Mouse (Mus musculus) G1E (cell line): ENCODE results near the gene Tbxas1. TPM values are rescaled to one million over a fixed set of nuclear protein-coding genes. Genes with fewer than 3 reads are reported as not detected.

Experiments
- ATAC-seq: 2 replicates; pipeline ENCODE4 v1.8.0; 2016; ENCODE audit warnings: mild to moderate bottlenecking; ENCODE audit not compliant: insufficient number of reproducible peaks, poor library complexity, low FRiP score, severe bottlenecking; ENCODE audit errors: extremely low read depth
- DNase-seq: peaks from one replicate; pipeline ENCODE4 v3.0.0; 2012; ENCODE audit warnings: low spot score
- H3K27me3 ChIP-seq: 2 replicates; pipeline ENCODE4 v1.6.1; 2012; ENCODE audit warnings: mild to moderate bottlenecking, low read length, inconsistent platforms; ENCODE audit not compliant: insufficient read depth
- H3K36me3 ChIP-seq: replicated peaks from 2 replicates; pipeline ENCODE3; 2012; ENCODE audit warnings: mild to moderate bottlenecking, inconsistent platforms
- H3K4me1 ChIP-seq: 2 replicates; pipeline ENCODE4 v1.6.1; 2012; ENCODE audit warnings: low read depth, low read length, inconsistent platforms, mixed read lengths; ENCODE audit not compliant: insufficient read depth
- H3K4me3 ChIP-seq: 2 replicates; pipeline ENCODE4 v1.5.1; 2012; ENCODE audit warnings: low read depth, mild to moderate bottlenecking, inconsistent platforms, low read length, moderate library complexity, mixed read lengths
- H3K9me3 ChIP-seq: replicated peaks from 2 replicates; pipeline ENCODE4 v1.6.1; 2012; ENCODE audit warnings: inconsistent platforms
- CTCF ChIP-seq: IDR thresholded peaks from 2 replicates; pipeline ENCODE4 v1.5.1; 2012; ENCODE audit warnings: low read depth, low read length, inconsistent platforms, mixed read lengths
- GATA1 ChIP-seq: IDR thresholded peaks from 2 replicates; pipeline ENCODE4 v1.6.1; 2012; ENCODE audit warnings: borderline replicate concordance, low read length, inconsistent platforms, mixed read lengths
- GATA2 ChIP-seq: IDR thresholded peaks from 2 replicates; pipeline ENCODE4 v1.6.1; 2012; ENCODE audit warnings: low read depth, low read length, inconsistent platforms, borderline replicate concordance
- POLR2AphosphoS5 ChIP-seq: IDR thresholded peaks from 2 replicates; pipeline ENCODE4 v1.6.1; 2012; ENCODE audit warnings: low read depth, low read length, inconsistent platforms; ENCODE audit not compliant: insufficient replicate concordance
- TAL1 ChIP-seq: conservative IDR thresholded peaks from 2 replicates; pipeline ENCODE4 v1.6.1; 2012; ENCODE audit warnings: low read depth, low read length, inconsistent platforms, mixed read lengths
- polyA plus RNA-seq: library from polyadenylated mRNA; stranded (reverse); fragments of >175 nt; gene quantifications from 2 replicates; pipeline ENCODE4 v1.2.3, GENCODE M21; 2012
- total RNA-seq, 2 experiments: library from RNA; stranded (forward) in 1 of 2; stranded (reverse) in 1 of 2; fragments of 200-1000 nt in 1 of 2; fragments of >200 nt in 1 of 2; fragmentation: Nextera tagmentation in 1 of 2; gene quantifications; 2 replicates each; pipeline ENCODE4 v1.2.3; 2014 to 2017

Gene Tbxas1
- total and polyA plus RNA-seq, 3 experiments: 1.2 to 13.2 (median 3.2) TPM

DNA sequence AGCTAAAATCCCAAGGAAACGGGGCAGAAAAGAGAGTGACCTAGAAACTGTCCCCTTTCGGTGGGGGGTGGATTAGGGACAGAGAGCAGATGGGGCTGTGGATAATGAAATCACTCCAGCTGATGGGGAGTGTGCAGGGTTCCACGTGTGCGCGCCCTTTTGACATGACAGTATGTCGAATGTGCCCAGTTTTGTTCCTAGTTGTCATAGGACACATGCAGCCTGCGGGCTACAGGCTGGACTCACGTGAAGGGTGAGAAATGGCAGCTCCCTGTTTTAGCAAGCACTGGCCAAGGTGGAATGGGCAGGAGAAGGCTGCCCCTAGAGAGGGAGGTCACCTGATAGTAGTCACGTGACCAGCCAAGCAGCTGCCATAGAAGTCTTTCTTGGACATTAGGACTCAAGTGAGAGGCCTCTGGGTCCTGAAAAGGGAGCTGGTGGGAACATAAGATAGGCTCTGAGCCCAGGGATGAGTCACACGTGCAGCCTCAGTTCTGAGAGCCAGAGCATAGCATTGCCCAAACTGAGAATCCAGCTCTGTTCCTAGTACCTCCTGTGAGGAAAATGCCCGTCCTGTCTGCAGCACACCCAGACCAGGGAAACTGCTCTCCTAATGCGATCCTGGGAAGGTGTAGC lies 85.7 kb downstream of the Tbxas1 start:
- H3K36me3 ChIP-seq: no peaks in the 10 kb centered on the region
- no peak for ATAC-seq
- H3K4me1 ChIP-seq: peaks cover 13% of the 10 kb centered on the region; the same call in 1 of the 2 replicates

GRCm38 (mm10) chr6:38961427-38962033 lies 86.3 kb downstream of the Tbxas1 start:
- no peak for TF ChIP-seq POLR2AphosphoS5
- no peak for TF ChIP-seq TAL1
- no peak for TF ChIP-seq GATA2
- TF ChIP-seq GATA1: no peak
- TF ChIP-seq CTCF: no peak

More for the DNA sequence above, 85.7 kb downstream of the Tbxas1 start:
- no peak for DNase-seq
- no peak for TF ChIP-seq GATA1
- no peak for TF ChIP-seq GATA2
- TF ChIP-seq CTCF: no peak
- TF ChIP-seq POLR2AphosphoS5: no peak
- no peak for TF ChIP-seq TAL1
- peaks cover 50% of the 10 kb centered on the region for H3K27me3 ChIP-seq
- H3K9me3 ChIP-seq: no peaks in the 10 kb centered on the region
- H3K4me3 ChIP-seq: no peak overlapping the region

DNA sequence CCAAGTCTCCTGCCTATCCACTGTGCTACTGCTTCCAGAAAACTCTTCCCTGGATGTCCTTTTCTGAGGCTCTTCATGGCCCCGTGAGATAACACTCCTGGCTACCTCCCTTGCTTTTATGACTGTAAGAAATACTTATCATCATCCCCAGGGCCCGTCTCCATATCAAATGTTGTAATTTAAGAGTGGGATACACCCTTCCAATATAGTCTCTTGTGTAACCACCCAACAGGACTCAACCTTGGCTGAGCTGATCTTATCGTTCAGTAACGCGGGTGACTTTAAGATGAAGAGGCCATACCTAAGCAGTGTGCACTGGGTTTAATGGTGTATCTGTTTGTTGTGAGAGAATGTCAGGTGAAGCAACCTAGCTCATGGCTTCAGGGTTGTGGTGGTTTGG lies 91.6 kb downstream of the Tbxas1 start:
- TF ChIP-seq TAL1: no peak
- no peak for TF ChIP-seq POLR2AphosphoS5
- TF ChIP-seq CTCF: no peak
- no peak for TF ChIP-seq GATA2
- no peak for TF ChIP-seq GATA1
- Histone ChIP-seq H3K4me3 (no peak overlapping the region), H3K4me1 (peaks cover 25% of the 10 kb centered on the region), H3K27me3 (peaks cover 35% of the 10 kb centered on the region), H3K36me3 (no peaks in the 10 kb centered on the region), H3K9me3 (no peaks in the 10 kb centered on the region)
- ATAC-seq: no peak
- no peak for DNase-seq

More at GRCm38 (mm10) chr6:38961427-38962033, 86.3 kb downstream of the Tbxas1 start:
- ATAC-seq: no peak
- no peak for DNase-seq
- no peak overlapping the region for H3K4me3 ChIP-seq
- H3K9me3 ChIP-seq: no peaks in the 10 kb centered on the region
- H3K27me3 ChIP-seq: peaks cover 52% of the 10 kb centered on the region
- H3K4me1 ChIP-seq: peaks cover 14% of the 10 kb centered on the region
- H3K36me3 ChIP-seq: no peaks in the 10 kb centered on the region

GRCm38 (mm10) chr6:38967288-38967687 lies 92.1 kb downstream of the Tbxas1 start:
- TF ChIP-seq GATA1: no peak
- no peak for TF ChIP-seq POLR2AphosphoS5
- no peak for TF ChIP-seq CTCF
- no peak for TF ChIP-seq GATA2
- TF ChIP-seq TAL1: no peak
- peaks cover 39% of the 10 kb centered on the region for H3K27me3 ChIP-seq
- H3K4me1 ChIP-seq: peaks cover 25% of the 10 kb centered on the region
- no peak overlapping the region for H3K4me3 ChIP-seq
- no peaks in the 10 kb centered on the region for H3K9me3 ChIP-seq
- no peak for ATAC-seq
- no peak for DNase-seq
- H3K36me3 ChIP-seq: no peaks in the 10 kb centered on the region

- no peak overlapping the region for H3K4me3 ChIP-seq
- TF ChIP-seq GATA2 (no peak), GATA1 (no peak), CTCF (no peak)
- no peaks in the 10 kb centered on the region for H3K9me3 ChIP-seq
- H3K36me3 ChIP-seq: no peaks in the 10 kb centered on the region
- DNase-seq: no peak
- H3K27me3 ChIP-seq: peaks cover 42% of the 10 kb centered on the region
- no peak for ATAC-seq
- peaks cover 25% of the 10 kb centered on the region for H3K4me1 ChIP-seq
These were observed 92.8 kb downstream of the Tbxas1 start for GRCm38 (mm10) chr6:38967988-38968387.

GRCm38 (mm10) chr6:38969944-38970740 lies 94.9 kb downstream of the Tbxas1 start:
- Histone ChIP-seq H3K4me1 (peaks cover 36% of the 10 kb centered on the region), H3K4me3 (no peak overlapping the region), H3K9me3 (no peaks in the 10 kb centered on the region), H3K27me3 (peaks cover 36% of the 10 kb centered on the region), H3K36me3 (no peaks in the 10 kb centered on the region)
- TF ChIP-seq GATA1 (no peak), POLR2AphosphoS5 (no peak), GATA2 (no peak), TAL1 (no peak), CTCF (no peak)
- ATAC-seq: no peak
- no peak for DNase-seq

GRCm38 (mm10) chr6:38970759-38971158 lies 95.6 kb downstream of the Tbxas1 start:
- TF ChIP-seq CTCF (no peak), GATA1 (no peak), POLR2AphosphoS5 (no peak), TAL1 (no peak), GATA2 (no peak)
- ATAC-seq: no peak

More at GRCm38 (mm10) chr6:38970759-38971158, 95.6 kb downstream of the Tbxas1 start:
- Histone ChIP-seq H3K4me3 (no peak overlapping the region), H3K27me3 (peaks cover 36% of the 10 kb centered on the region), H3K9me3 (no peaks in the 10 kb centered on the region), H3K36me3 (no peaks in the 10 kb centered on the region), H3K4me1 (peaks cover 34% of the 10 kb centered on the region)
- DNase-seq: no peak
